Mouse (Mus musculus): ENCODE results near the gene Arhgap10. TPM values are rescaled to one million over a fixed set of nuclear protein-coding genes. Genes with fewer than 3 reads are reported as not detected.

The Arhgap10 gene
- polyA plus RNA-seq, 1 experiment from 2014 or later = 26.1 TPM

DNA sequence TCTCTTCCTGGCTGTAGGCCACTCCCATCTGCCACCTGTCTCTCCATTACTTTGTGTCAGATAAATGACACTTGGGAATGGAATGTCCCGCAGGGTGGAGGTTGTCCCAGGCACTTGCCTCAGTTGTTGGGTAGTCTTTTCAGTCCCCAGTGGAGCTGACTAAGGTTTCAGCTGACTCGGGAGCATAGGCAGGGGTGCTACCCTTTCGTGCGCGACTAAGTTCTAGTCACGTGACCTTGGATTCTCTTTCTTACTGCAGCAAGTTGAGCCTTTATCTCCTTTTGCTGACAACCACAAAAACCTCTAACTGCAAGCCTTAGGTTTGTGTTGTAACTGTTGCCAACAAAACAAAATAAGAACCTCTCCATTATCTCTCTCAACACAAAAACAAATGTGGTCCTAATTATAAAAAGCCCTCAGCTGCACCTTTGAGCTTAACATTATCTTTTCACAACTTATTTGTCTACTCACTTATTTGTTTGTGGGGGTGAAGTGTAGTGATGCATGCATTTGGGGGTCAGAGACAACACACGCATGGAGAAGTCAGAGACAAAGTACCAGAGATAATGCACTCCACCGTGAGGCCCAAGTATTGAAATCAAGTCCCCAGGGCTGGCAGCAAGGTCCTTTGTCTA is 16.7 kb upstream of the Arhgap10 start:
- no peak overlapping the region for H3K4me3 ChIP-seq
- 69% methylated on average over 8 of the region's 8 CpGs for WGBS
- no peaks in the 10 kb centered on the region for H3K36me3 ChIP-seq (replicated peaks)
- no peaks in the 10 kb centered on the region for H3K27me3 ChIP-seq (replicated peaks; ENCODE audit: low read depth, poor library complexity, severe bottlenecking)
- H3K9me3 ChIP-seq = no peaks in the 10 kb centered on the region
- DNase-seq (ENCODE audit: low spot score) = no peak
- peaks cover 3% of the 10 kb centered on the region; the same call in 1 of the 2 replicates for H3K4me1 ChIP-seq
- H3K27ac ChIP-seq (replicated peaks) = no peak overlapping the region

- no peaks in the 10 kb centered on the region; the same call in 1 of the 2 replicates for H3K36me3 ChIP-seq (replicated peaks)
- no peaks in the 10 kb centered on the region for H3K9me3 ChIP-seq
- WGBS = 86% methylated on average over 8 of the region's 8 CpGs
- no peak overlapping the region for H3K4me3 ChIP-seq
- H3K27ac ChIP-seq (replicated peaks) = no peak overlapping the region
- H3K27me3 ChIP-seq (replicated peaks; ENCODE audit: low read depth, poor library complexity, severe bottlenecking) = no peaks in the 10 kb centered on the region
- no peaks in the 10 kb centered on the region for H3K4me1 ChIP-seq
- DNase-seq (ENCODE audit: low spot score) = no peak
Observed at GRCm38 (mm10) chr8:77526130-77526529, 8.4 kb upstream of the Arhgap10 start.

DNA sequence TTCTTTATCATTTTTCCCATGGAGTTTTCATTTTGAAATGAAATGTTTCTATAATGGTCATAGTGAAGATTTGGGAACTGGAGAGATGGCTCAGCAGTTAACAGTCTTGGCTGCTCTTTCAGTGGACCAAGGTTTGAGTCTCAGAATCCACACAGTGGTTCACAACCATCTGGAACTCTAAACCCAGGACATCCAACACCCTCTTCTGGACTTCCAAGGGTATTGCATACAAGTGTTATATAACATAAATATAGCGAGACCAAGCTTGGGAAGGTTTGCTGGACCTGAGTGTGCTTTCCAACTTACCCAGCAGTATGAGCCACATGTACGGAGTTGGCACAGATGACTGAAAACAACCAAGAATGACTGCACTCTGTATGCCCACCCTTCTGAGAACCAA is 7.2 kb upstream of the Arhgap10 start:
- Histone ChIP-seq H3K4me1 (no peaks in the 10 kb centered on the region), H3K4me3 (no peak overlapping the region), H3K27me3 (replicated peaks; ENCODE audit: low read depth, poor library complexity, severe bottlenecking) (no peaks in the 10 kb centered on the region), H3K27ac (replicated peaks) (no peak overlapping the region), H3K9me3 (no peaks in the 10 kb centered on the region), H3K36me3 (replicated peaks) (no peaks in the 10 kb centered on the region; the same call in 1 of the 2 replicates)
- 87% methylated on average over 2 of the region's 2 CpGs for WGBS
- DNase-seq (ENCODE audit: low spot score) = no peak

DNA sequence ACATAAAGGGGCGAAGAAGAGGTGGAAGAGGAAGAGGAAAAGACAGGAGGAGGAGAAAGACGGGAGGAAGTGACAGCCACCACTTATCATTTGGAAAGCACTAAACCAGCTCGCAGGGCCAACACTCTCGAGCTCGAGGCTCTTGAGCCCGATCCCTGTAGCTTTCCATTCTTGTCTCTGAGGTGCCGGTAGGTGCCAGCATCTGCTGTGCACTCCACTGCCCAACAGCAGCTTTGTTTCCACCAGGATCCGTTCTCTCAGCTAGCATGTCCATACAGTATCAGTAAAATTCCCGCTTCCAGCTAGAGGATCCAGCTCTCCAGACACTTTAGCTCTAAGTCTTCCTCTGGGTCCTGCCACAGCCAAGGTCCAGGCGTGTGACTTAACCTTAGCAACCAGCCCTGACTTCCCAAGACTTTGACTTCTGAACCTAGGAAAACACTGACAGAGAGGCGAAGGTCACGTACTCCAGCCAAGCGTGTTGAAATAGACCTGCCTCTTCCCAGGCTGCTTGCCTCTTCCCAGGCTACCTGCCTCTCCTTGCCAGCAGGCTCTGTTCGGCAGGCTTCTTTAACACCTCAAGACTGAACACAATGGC is 6.4 kb upstream of the Arhgap10 start:
- 84% methylated on average over 14 of the region's 14 CpGs for WGBS
- no peak for DNase-seq (ENCODE audit: low spot score)
- H3K27ac ChIP-seq (replicated peaks) = no peak overlapping the region
- peaks cover 4% of the 10 kb centered on the region for H3K4me1 ChIP-seq
- no peaks in the 10 kb centered on the region; the same call in 1 of the 2 replicates for H3K36me3 ChIP-seq (replicated peaks)
- H3K4me3 ChIP-seq = no peak overlapping the region
- H3K27me3 ChIP-seq (replicated peaks; ENCODE audit: low read depth, poor library complexity, severe bottlenecking) = no peaks in the 10 kb centered on the region
- no peaks in the 10 kb centered on the region for H3K9me3 ChIP-seq

- 91% methylated on average over 8 of the region's 8 CpGs for WGBS
- DNase-seq (ENCODE audit: low spot score) = no peak
- Histone ChIP-seq H3K36me3 (replicated peaks) (no peaks in the 10 kb centered on the region; the same call in 1 of the 2 replicates), H3K27ac (replicated peaks) (no peak overlapping the region), H3K9me3 (no peaks in the 10 kb centered on the region), H3K4me1 (peaks cover 14% of the 10 kb centered on the region), H3K27me3 (replicated peaks; ENCODE audit: low read depth, poor library complexity, severe bottlenecking) (no peaks in the 10 kb centered on the region), H3K4me3 (no peak overlapping the region)
Observed at GRCm38 (mm10) chr8:77522984-77523383, 5.2 kb upstream of the Arhgap10 start.

DNA sequence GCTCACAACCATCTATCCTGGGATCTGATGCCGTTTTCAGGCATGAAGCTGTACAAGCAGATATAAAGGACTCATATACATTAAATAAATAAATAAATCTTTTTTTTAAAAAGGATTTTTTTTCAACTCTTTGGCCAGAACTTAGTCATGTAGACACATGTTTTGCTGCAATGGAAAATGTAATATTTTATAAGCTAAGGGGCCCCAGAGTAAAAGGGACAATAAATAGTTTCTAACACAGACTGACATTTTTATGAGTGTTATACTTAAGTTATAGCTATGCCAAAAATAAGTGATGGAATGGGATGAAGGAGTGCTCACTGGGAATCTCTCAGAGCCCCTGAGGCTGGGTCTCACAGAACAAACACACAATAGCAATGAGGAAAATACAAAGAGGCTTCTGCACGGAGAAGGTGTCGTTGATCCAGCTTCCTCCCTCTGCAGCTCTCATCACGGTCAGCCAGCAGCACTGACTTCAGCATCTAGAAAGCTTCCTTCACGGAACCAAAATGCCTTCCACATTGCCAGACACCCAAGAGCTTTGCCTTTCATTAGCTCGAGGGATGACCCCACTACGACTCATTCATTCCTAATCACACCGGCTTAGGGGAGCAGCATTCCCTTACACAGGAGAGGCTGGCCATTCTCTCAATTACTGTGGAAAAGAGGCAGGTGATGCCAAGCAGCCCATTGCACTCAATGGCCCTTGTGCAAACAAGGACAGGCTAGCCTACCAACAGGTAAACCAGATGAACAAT is 3.5 kb upstream of the Arhgap10 start:
- H3K4me3 ChIP-seq = no peak overlapping the region
- no peak for DNase-seq (ENCODE audit: low spot score)

DNA sequence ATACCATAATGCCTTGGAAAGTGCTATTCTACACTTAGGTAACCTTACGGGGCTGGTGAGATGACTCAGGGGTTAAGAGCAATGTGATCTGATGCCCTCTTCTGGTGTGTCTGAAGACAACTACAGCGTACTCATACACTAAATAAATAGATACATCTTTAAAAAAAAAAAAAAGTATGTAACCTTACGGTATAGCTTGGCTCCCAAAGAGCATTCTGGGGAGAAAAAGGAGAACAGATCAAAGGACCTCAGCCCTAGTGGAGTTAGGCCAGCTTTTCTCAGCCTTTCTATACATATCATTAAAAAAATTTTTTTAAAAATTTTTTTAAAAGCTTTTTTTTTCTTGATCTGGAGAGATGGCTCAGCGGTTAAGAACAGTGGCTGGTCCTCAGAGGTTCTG is 2.8 kb upstream of the Arhgap10 start:
- Histone ChIP-seq H3K9me3 (no peaks in the 10 kb centered on the region), H3K4me3 (no peak overlapping the region), H3K27me3 (replicated peaks; ENCODE audit: low read depth, poor library complexity, severe bottlenecking) (peaks cover 10% of the 10 kb centered on the region; the same call in 1 of the 2 replicates), H3K27ac (replicated peaks) (no peak overlapping the region), H3K36me3 (replicated peaks) (no peaks in the 10 kb centered on the region; the same call in 1 of the 2 replicates), H3K4me1 (peaks cover 28% of the 10 kb centered on the region)
- DNase-seq (ENCODE audit: low spot score) = no peak
- WGBS = 93% methylated on average over 4 of the region's 4 CpGs

More for the DNA sequence above, 3.5 kb upstream of the Arhgap10 start:
- H3K9me3 ChIP-seq = no peaks in the 10 kb centered on the region
- no peak overlapping the region for H3K27ac ChIP-seq (replicated peaks)
- 78% methylated on average over 8 of the region's 8 CpGs for WGBS
- H3K27me3 ChIP-seq (replicated peaks; ENCODE audit: low read depth, poor library complexity, severe bottlenecking) = peaks cover 4% of the 10 kb centered on the region; the same call in 1 of the 2 replicates
- H3K36me3 ChIP-seq (replicated peaks) = no peaks in the 10 kb centered on the region; the same call in 1 of the 2 replicates
- peaks cover 22% of the 10 kb centered on the region for H3K4me1 ChIP-seq

GRCm38 (mm10) chr8:77518201-77519115 is 705 bp upstream of the Arhgap10 start:
- Histone ChIP-seq H3K36me3 (replicated peaks) (no peaks in the 10 kb centered on the region; the same call in 1 of the 2 replicates), H3K4me3 (peak overlapping the region; percentile 84), H3K9me3 (no peaks in the 10 kb centered on the region), H3K4me1 (peaks cover 47% of the 10 kb centered on the region), H3K27ac (replicated peaks) (peak overlapping the region; percentile 91), H3K27me3 (replicated peaks; ENCODE audit: low read depth, poor library complexity, severe bottlenecking) (peaks cover 10% of the 10 kb centered on the region; the same call in 1 of the 2 replicates)
- WGBS = 9% methylated on average over 33 of the region's 33 CpGs
- DNase-seq (ENCODE audit: low spot score) = no peak

DNA sequence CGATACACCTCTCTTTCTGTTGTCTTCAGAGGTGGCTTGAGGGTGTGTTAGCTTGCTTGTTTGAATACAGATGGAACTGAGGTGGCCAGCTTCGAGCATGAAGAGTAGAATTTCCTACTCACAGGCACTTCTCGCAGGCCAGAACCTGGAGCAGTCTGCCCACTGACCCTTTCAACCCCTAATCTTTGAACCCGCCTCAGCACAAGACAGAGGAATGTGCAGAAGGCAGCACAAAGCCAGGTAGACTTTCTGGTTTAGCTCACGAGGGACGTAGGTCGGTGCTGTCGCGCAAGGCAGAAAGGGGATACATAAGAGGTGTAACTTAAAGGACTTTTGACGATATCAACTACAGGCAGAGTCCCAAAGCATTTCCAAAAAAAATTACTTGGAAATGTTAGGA is 908 bp downstream of the Arhgap10 start:
- peak overlapping the region; percentile 91 for H3K27ac ChIP-seq (replicated peaks)

GRCm38 (mm10) chr8:77515786-77516185 is 2.0 kb downstream of the Arhgap10 start:
- Histone ChIP-seq H3K4me1 (peaks cover 70% of the 10 kb centered on the region), H3K4me3 (peak overlapping the region; percentile 84), H3K27ac (replicated peaks) (no peak overlapping the region), H3K27me3 (replicated peaks; ENCODE audit: low read depth, poor library complexity, severe bottlenecking) (peaks cover 10% of the 10 kb centered on the region; the same call in 1 of the 2 replicates), H3K9me3 (no peaks in the 10 kb centered on the region), H3K36me3 (replicated peaks) (no peaks in the 10 kb centered on the region)
- WGBS = 60% methylated on average over 8 of the region's 8 CpGs
- DNase-seq (ENCODE audit: low spot score) = no peak

More for the DNA sequence above, 908 bp downstream of the Arhgap10 start:
- Histone ChIP-seq H3K36me3 (replicated peaks) (no peaks in the 10 kb centered on the region; the same call in 1 of the 2 replicates), H3K9me3 (no peaks in the 10 kb centered on the region), H3K4me3 (peak overlapping the region; percentile 84), H3K27me3 (replicated peaks; ENCODE audit: low read depth, poor library complexity, severe bottlenecking) (peaks cover 10% of the 10 kb centered on the region; the same call in 1 of the 2 replicates), H3K4me1 (peaks cover 63% of the 10 kb centered on the region)
- 6% methylated on average over 10 of the region's 10 CpGs for WGBS
- DNase-seq (ENCODE audit: low spot score) = peak; percentile 46

DNA sequence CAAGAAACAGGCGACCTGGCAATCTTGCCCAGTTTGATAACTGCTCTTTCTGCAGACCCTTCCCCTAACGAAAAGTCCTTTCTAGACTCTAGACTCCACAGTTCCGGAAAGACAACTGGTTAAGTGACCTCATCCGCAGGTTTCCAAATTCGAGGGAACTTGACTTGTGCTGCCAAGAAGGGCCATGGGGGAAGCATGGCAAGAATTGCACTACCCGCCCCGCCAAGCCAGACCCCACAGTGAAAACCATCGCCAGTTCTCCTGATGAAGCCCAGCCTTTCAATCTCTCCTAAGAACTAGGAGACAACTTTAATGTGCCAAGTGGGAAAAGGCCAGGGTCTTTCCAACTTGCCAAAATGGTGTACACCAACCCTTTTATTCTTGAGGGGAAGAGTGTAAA is 2.6 kb downstream of the Arhgap10 start:
- 0 out of 2 replicates have a peak overlapping the region, but pooled peaks have one; percentile 16 for H3K4me3 ChIP-seq
- DNase-seq (ENCODE audit: low spot score) = no peak
- no peaks in the 10 kb centered on the region for H3K9me3 ChIP-seq
- no peaks in the 10 kb centered on the region for H3K36me3 ChIP-seq (replicated peaks)
- H3K27me3 ChIP-seq (replicated peaks; ENCODE audit: low read depth, poor library complexity, severe bottlenecking) = peaks cover 10% of the 10 kb centered on the region; the same call in 1 of the 2 replicates
- peaks cover 74% of the 10 kb centered on the region for H3K4me1 ChIP-seq
- no peak overlapping the region for H3K27ac ChIP-seq (replicated peaks)
- 92% methylated on average over 8 of the region's 8 CpGs for WGBS
